Mouse (Mus musculus) lung, embryonic 14.5 days (tissue): ENCODE measurements around the gene Rab31. TPM values are rescaled to one million over a fixed set of nuclear protein-coding genes. Genes with fewer than 3 reads are reported as not detected.

Source experiments
- ATAC-seq: fragments of 200-750 bp; cut with Nextera tagmentation; 2 replicates; pipeline ENCODE4 v1.8.0; 2017; ENCODE audit warnings: mild to moderate bottlenecking, moderate TSS enrichment, moderate library complexity; ENCODE audit not compliant: insufficient read depth
- DNase-seq: peaks from one replicate; pipeline ENCODE4 v3.0.0-alpha.2; 2015
- H3K27ac ChIP-seq: fragments of 300-500 bp; sonication (generic); 2 replicates; pipeline ENCODE4 v1.5.1; 2014; ENCODE audit warnings: low read depth, mild to moderate bottlenecking, moderate library complexity
- H3K27me3 ChIP-seq: fragments of 300-500 bp; sonication (generic); 2 replicates; pipeline ENCODE4 v1.6.1; 2014; ENCODE audit warnings: low read length, control low read depth; ENCODE audit not compliant: insufficient read depth
- H3K36me3 ChIP-seq: fragments of 300-500 bp; sonication (generic); 2 replicates; pipeline ENCODE4 v1.6.1; 2014; ENCODE audit warnings: control low read depth; ENCODE audit not compliant: insufficient read depth
- H3K4me1 ChIP-seq: fragments of 300-500 bp; sonication (generic); 2 replicates; pipeline ENCODE4 v1.6.1; 2014; ENCODE audit warnings: antibody characterized with exemption, control low read depth; ENCODE audit not compliant: insufficient read depth
- H3K4me2 ChIP-seq: fragments of 300-500 bp; sonication (generic); 2 replicates; pipeline ENCODE4 v1.6.1; 2014; ENCODE audit warnings: mild to moderate bottlenecking
- H3K4me3 ChIP-seq: fragments of 300-500 bp; sonication (generic); 2 replicates; pipeline ENCODE4 v1.5.1; 2014; ENCODE audit warnings: low read depth, low read length
- H3K9ac ChIP-seq: fragments of 300-500 bp; sonication (generic); 2 replicates; pipeline ENCODE4 v1.6.1; 2014
- H3K9me3 ChIP-seq: fragments of 300-500 bp; sonication (generic); 2 replicates; pipeline ENCODE4 v1.6.1; 2016; ENCODE audit warnings: low read depth, low read length, control low read depth
- CTCF ChIP-seq: IDR thresholded peaks from 2 replicates; pipeline ENCODE4 v1.5.1; 2016; ENCODE audit warnings: antibody characterized with exemption, low read depth
- WGBS: fragments of 180-500 bp; shearing (Covaris S2); extraction: QIAGEN DNeasy Blood & Tissue Kit; methylation state at CpG from one replicate; pipeline ENCODE4 v1.1.7; 2014; 5-methylcytosine and 5-hydroxymethylcytosine counted together
- polyA plus RNA-seq: library from polyadenylated mRNA; unstranded; fragments of >200 nt; fragmentation: Nextera tagmentation; extraction: Ambion mirVana; gene quantifications from 2 replicates; pipeline ENCODE4 v1.2.1, GENCODE M21; 2014

The Rab31 gene
- 46.7 and 49.4 TPM in 2 replicates for polyA plus RNA-seq

- peak within 1 kb of the TSS; percentile 70 for H3K4me3 ChIP-seq
- H3K9ac ChIP-seq, result peak within 1 kb of the TSS; percentile 74
- peak within 1 kb of the TSS; percentile 58; the same call in 1 of the 2 replicates for H3K27ac ChIP-seq
- H3K4me1 ChIP-seq, result peaks cover 7% of the 10 kb centered on the region; the same call in 1 of the 2 replicates
- ATAC-seq (peak; percentile 89), DNase-seq (peak; percentile 87)
- H3K9me3 ChIP-seq, result no peaks in the 10 kb centered on the region
- WGBS, result under 1% methylated on average over 75 of the region's 75 CpGs
- no peaks in the 10 kb centered on the region for H3K36me3 ChIP-seq
- no peaks in the 10 kb centered on the region for H3K27me3 ChIP-seq
- TF ChIP-seq CTCF, result no peak
- H3K4me2 ChIP-seq, result peak within 1 kb of the TSS; percentile 90
Observed at GRCm38 (mm10) chr17:65771951-65772934, at the start of gene Rab31. Rab31 (minus strand) TSS chr17:65772752.

- no peak for TF ChIP-seq CTCF
- no peaks in the 10 kb centered on the region for H3K4me1 ChIP-seq
Observed at GRCm38 (mm10) chr17:65820197-65820596, 47.6 kb upstream of the Rab31 start.

GRCm38 (mm10) chr17:65813763-65814162, 41.2 kb upstream of the Rab31 start:
- Histone ChIP-seq H3K9ac (no peak overlapping the region), H3K4me1 (no peaks in the 10 kb centered on the region), H3K4me2 (no peak overlapping the region), H3K9me3 (no peaks in the 10 kb centered on the region), H3K27ac (no peak overlapping the region), H3K36me3 (peaks cover 77% of the 10 kb centered on the region), H3K4me3 (no peak overlapping the region), H3K27me3 (no peaks in the 10 kb centered on the region)
- ATAC-seq, result no peak
- TF ChIP-seq CTCF, result no peak
- WGBS, result 82% methylated on average over 8 of the region's 8 CpGs
- no peak for DNase-seq

More at GRCm38 (mm10) chr17:65820197-65820596, 47.6 kb upstream of the Rab31 start:
- Histone ChIP-seq H3K9me3 (no peaks in the 10 kb centered on the region), H3K9ac (no peak overlapping the region), H3K4me3 (no peak overlapping the region), H3K4me2 (no peak overlapping the region), H3K27ac (no peak overlapping the region), H3K36me3 (peaks cover 77% of the 10 kb centered on the region), H3K27me3 (no peaks in the 10 kb centered on the region)
- DNase-seq (no peak), ATAC-seq (no peak)
- WGBS, result 79% methylated on average over 5 of the region's 5 CpGs

- DNase-seq (no peak), ATAC-seq (no peak)
- H3K36me3 ChIP-seq, result peaks cover 60% of the 10 kb centered on the region
- no peaks in the 10 kb centered on the region for H3K9me3 ChIP-seq
- no peak overlapping the region for H3K4me2 ChIP-seq
- H3K27me3 ChIP-seq, result no peaks in the 10 kb centered on the region
- no peak for TF ChIP-seq CTCF
- H3K9ac ChIP-seq, result no peak overlapping the region
- no peaks in the 10 kb centered on the region for H3K4me1 ChIP-seq
- H3K4me3 ChIP-seq, result no peak overlapping the region
- 78% methylated on average over 5 of the region's 5 CpGs for WGBS
- H3K27ac ChIP-seq, result no peak overlapping the region
Observed at GRCm38 (mm10) chr17:65811032-65811431, 38.5 kb upstream of the Rab31 start.

- no peak for TF ChIP-seq CTCF
- Histone ChIP-seq H3K4me3 (no peak overlapping the region), H3K27me3 (no peaks in the 10 kb centered on the region), H3K27ac (no peak overlapping the region), H3K4me2 (no peak overlapping the region), H3K9me3 (no peaks in the 10 kb centered on the region), H3K9ac (no peak overlapping the region), H3K4me1 (no peaks in the 10 kb centered on the region), H3K36me3 (peaks cover 40% of the 10 kb centered on the region)
- ATAC-seq (no peak), DNase-seq (no peak)
- 80% methylated on average over 2 of the region's 2 CpGs for WGBS
Observed at GRCm38 (mm10) chr17:65806416-65806815, 33.9 kb upstream of the Rab31 start.

- H3K36me3 ChIP-seq, result peaks cover 35% of the 10 kb centered on the region
- H3K4me3 ChIP-seq, result no peak overlapping the region
- no peak for TF ChIP-seq CTCF
- no peaks in the 10 kb centered on the region for H3K9me3 ChIP-seq
- no peak for DNase-seq
- no peak overlapping the region for H3K9ac ChIP-seq
- no peak for ATAC-seq
- no peak overlapping the region for H3K27ac ChIP-seq
- no peaks in the 10 kb centered on the region for H3K27me3 ChIP-seq
- no peak overlapping the region for H3K4me2 ChIP-seq
- 62% methylated on average over 4 of the region's 4 CpGs for WGBS
- H3K4me1 ChIP-seq, result no peaks in the 10 kb centered on the region
Observed at GRCm38 (mm10) chr17:65805966-65806365, 33.4 kb upstream of the Rab31 start.

GRCm38 (mm10) chr17:65802026-65802425, 29.5 kb upstream of the Rab31 start:
- Histone ChIP-seq H3K4me1 (no peaks in the 10 kb centered on the region), H3K9ac (no peak overlapping the region), H3K27ac (no peak overlapping the region), H3K27me3 (no peaks in the 10 kb centered on the region), H3K36me3 (peaks cover 26% of the 10 kb centered on the region), H3K4me2 (no peak overlapping the region), H3K9me3 (no peaks in the 10 kb centered on the region), H3K4me3 (no peak overlapping the region)
- DNase-seq, result no peak
- 65% methylated on average over 4 of the region's 4 CpGs for WGBS
- no peak for ATAC-seq
- no peak for TF ChIP-seq CTCF
